Mouse (Mus musculus) G1E (cell line): ENCODE measurements around the gene Aff3.

Experiments
- CTCF ChIP-seq: IDR thresholded peaks from 2 replicates; pipeline ENCODE4 v1.5.1; 2012; ENCODE audit warnings: low read depth, low read length, inconsistent platforms, mixed read lengths
- GATA1 ChIP-seq: IDR thresholded peaks from 2 replicates; pipeline ENCODE4 v1.6.1; 2012; ENCODE audit warnings: borderline replicate concordance, low read length, inconsistent platforms, mixed read lengths
- POLR2AphosphoS5 ChIP-seq: IDR thresholded peaks from 2 replicates; pipeline ENCODE4 v1.6.1; 2012; ENCODE audit warnings: low read depth, low read length, inconsistent platforms; ENCODE audit not compliant: insufficient replicate concordance
- TAL1 ChIP-seq: conservative IDR thresholded peaks from 2 replicates; pipeline ENCODE4 v1.6.1; 2012; ENCODE audit warnings: low read depth, low read length, inconsistent platforms, mixed read lengths

GRCm38 (mm10) chr1:38398566-38398965 lies 266.2 kb downstream of the Aff3 start:
- TF ChIP-seq CTCF, result no peak
- no peak for TF ChIP-seq TAL1
- no peak for TF ChIP-seq GATA1
- no peak for TF ChIP-seq POLR2AphosphoS5
